Mouse (Mus musculus): Measurements from ENCODE around the gene Snapc2. TPM values are rescaled to one million over a fixed set of nuclear protein-coding genes. Genes with fewer than 3 reads are reported as not detected.

The Snapc2 gene
- total RNA-seq, 2 experiments from 2014 or later: 13.0 to 15.4 TPM

- no peak for DNase-seq
These were observed 12.5 kb downstream of the Snapc2 start for GRCm38 (mm10) chr8:4265160-4265914.

- no peak for DNase-seq
These were observed 14.7 kb downstream of the Snapc2 start for GRCm38 (mm10) chr8:4267627-4268026.

- DNase-seq: no peak
These were observed 16.7 kb downstream of the Snapc2 start for GRCm38 (mm10) chr8:4269609-4270008.

- DNase-seq: peak; percentile 94
These were observed 22.6 kb downstream of the Snapc2 start, which contains the start of gene Timm44 for GRCm38 (mm10) chr8:4275275-4276110. Gene Timm44 (minus strand): TSS chr8:4275913.

GRCm38 (mm10) chr8:4276111-4276465 is 23.2 kb downstream of the Snapc2 start:
- no peak for DNase-seq

- no peak for DNase-seq
These were observed 39.9 kb downstream of the Snapc2 start for GRCm38 (mm10) chr8:4292738-4293137.

GRCm38 (mm10) chr8:4297822-4298221 is 44.9 kb downstream of the Snapc2 start:
- no peak for DNase-seq

- DNase-seq: no peak
These were observed 51.3 kb downstream of the Snapc2 start for GRCm38 (mm10) chr8:4304124-4304547.

Other genes with a start within 250 kb of the Snapc2 start
- 1 to 10 TPM; 1.7 to 3.4 TPM for gene Cd209f, start 147.2 kb upstream of the Snapc2 start, total RNA-seq (2021)
- gene Cd209g, start 119.0 kb upstream of the Snapc2 start, total RNA-seq (2021): under 1 TPM; 0.31 to 0.45 TPM
- gene Evi5l, start 86.5 kb upstream of the Snapc2 start, total RNA-seq (2021): 10 to 100 TPM; 15.5 to 20.5 TPM
- under 1 TPM; 0.16 to 0.21 TPM for gene Prr36, start 35.6 kb upstream of the Snapc2 start, total RNA-seq (2021)
- under 1 TPM in 1 of 2 experiments, not detected in 1; 0.29 TPM for gene Lrrc8e, start 26.3 kb upstream of the Snapc2 start, total RNA-seq (2021)
- gene Map2k7, start 14.3 kb upstream of the Snapc2 start, total RNA-seq (2021): 10 to 100 TPM; 61.4 to 65.5 TPM
- gene Gm49320, start 14.2 kb upstream of the Snapc2 start, total RNA-seq (2021): under 1 TPM; 0.14 to 0.31 TPM
- gene Tgfbr3l, start 4.9 kb upstream of the Snapc2 start, total RNA-seq (2021): 1 to 10 TPM; 2.8 to 5.1 TPM
- gene Ctxn1, start 6.2 kb downstream of the Snapc2 start, total RNA-seq (2021): 1 to 10 TPM; 3.8 to 4.5 TPM
- gene Timm44, start 22.8 kb downstream of the Snapc2 start, total RNA-seq (2021): 10 to 100 TPM; 72.4 to 74.5 TPM
- 1 to 10 TPM; 8.0 to 8.3 TPM for gene Ccl25, start 72.1 kb downstream of the Snapc2 start, total RNA-seq (2021)
- gene Elavl1, start 72.3 kb downstream of the Snapc2 start, total RNA-seq (2021): 10 to 100 TPM; 50.1 to 55.0 TPM
- 10 to 100 TPM in 1 of 2 experiments, 1 to 10 TPM in 1; 9.7 to 11.5 TPM for gene Cers4, start 239.9 kb downstream of the Snapc2 start, total RNA-seq (2021)